Mouse (Mus musculus) E14TG2a.4 (cell line): ENCODE measurements at regions not wholly inside any gene's neighbourhood (a gene's known extent, or its start where the extent isn't known, plus 50 kb on each side); places are given as distances from the start of the nearest gene placed in this dataset.

Experiments used
- CTCF ChIP-seq: conservative IDR thresholded peaks from 2 replicates; pipeline ENCODE4 v1.5.1; 2014; ENCODE audit warnings: low read length
- NANOG ChIP-seq: IDR thresholded peaks from 2 replicates; pipeline ENCODE4 v1.6.1; 2014; ENCODE audit warnings: borderline replicate concordance, low read length, mixed read lengths

GRCm38 (mm10) chr2:54228613-54229012 lies 143.3 kb upstream of the Rprm start:
- TF ChIP-seq CTCF = no peak
- TF ChIP-seq NANOG = no peak
